Mouse (Mus musculus) brain, embryonic 14.5 days (tissue): ENCODE measurements around the gene Col4a6. TPM values are rescaled to one million over a fixed set of nuclear protein-coding genes. Genes with fewer than 3 reads are reported as not detected.

ENCODE experiments used
- DNase-seq: peaks from one replicate; pipeline ENCODE4 v3.0.0-alpha.2; 2011; ENCODE audit warnings: low read depth
- CTCF ChIP-seq: fragments of 200-500 bp; IDR thresholded peaks from 2 replicates; pipeline ENCODE4 v1.5.1; 2012; ENCODE audit warnings: inconsistent platforms, mild to moderate bottlenecking, moderate library complexity, borderline replicate concordance; ENCODE audit not compliant: insufficient read depth, insufficient read length; ENCODE audit errors: extremely low read depth
- POLR2A ChIP-seq: fragments of 200-500 bp; IDR thresholded peaks from 2 replicates; pipeline ENCODE4 v1.6.1; 2012; ENCODE audit warnings: mild to moderate bottlenecking, inconsistent platforms, borderline replicate concordance; ENCODE audit not compliant: poor library complexity, insufficient read depth, insufficient read length, severe bottlenecking; ENCODE audit errors: extremely low read depth
- polyA plus RNA-seq: library from polyadenylated mRNA; depleted of rRNA; stranded (reverse); fragments of >200 nt; gene quantifications from 2 replicates; pipeline ENCODE4 v1.2.3, GENCODE M21; 2012

Gene Col4a6
- polyA plus RNA-seq, 1 experiment: 4.6 TPM

GRCm38 (mm10) chrX:141384632-141385031 lies 89.2 kb downstream of the Col4a6 start:
- TF ChIP-seq POLR2A (no peak), CTCF (no peak)
- DNase-seq: peak; percentile 38

- TF ChIP-seq CTCF: no peak
- TF ChIP-seq POLR2A: no peak
- peak; percentile 58 for DNase-seq
These were observed 103.6 kb downstream of the Col4a6 start for GRCm38 (mm10) chrX:141370276-141370675.

DNA sequence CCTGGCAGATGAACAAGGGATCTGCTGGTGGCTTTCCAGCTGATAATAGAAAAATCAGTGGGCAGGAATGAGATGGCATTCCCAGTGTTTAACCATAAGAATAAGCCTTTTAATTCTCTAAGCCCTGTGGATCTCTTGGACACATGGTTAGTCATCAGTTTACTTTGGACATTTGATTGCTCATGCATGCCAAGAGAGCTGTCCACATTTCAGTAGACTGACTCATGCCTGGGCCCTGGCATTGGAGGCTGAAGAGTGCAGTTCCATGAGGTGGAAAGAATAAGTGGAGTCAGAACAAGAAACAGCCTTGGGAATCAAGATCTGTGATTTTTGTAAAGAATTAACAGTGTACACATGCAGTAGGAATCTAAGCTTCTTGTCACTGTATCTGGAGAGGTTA lies 110.5 kb downstream of the Col4a6 start:
- DNase-seq: no peak
- TF ChIP-seq CTCF: no peak
- TF ChIP-seq POLR2A: no peak

- peak; percentile 58 for DNase-seq
- no peak for TF ChIP-seq CTCF
- TF ChIP-seq POLR2A: no peak
These were observed 132.5 kb downstream of the Col4a6 start for GRCm38 (mm10) chrX:141341417-141341816.

- TF ChIP-seq CTCF (no peak), POLR2A (no peak)
- no peak for DNase-seq
These were observed 145.8 kb downstream of the Col4a6 start for GRCm38 (mm10) chrX:141328044-141328443.

- peak; percentile 18 for DNase-seq
- TF ChIP-seq CTCF (no peak), POLR2A (no peak)
These were observed 149.7 kb downstream of the Col4a6 start for GRCm38 (mm10) chrX:141324201-141324600.

DNA sequence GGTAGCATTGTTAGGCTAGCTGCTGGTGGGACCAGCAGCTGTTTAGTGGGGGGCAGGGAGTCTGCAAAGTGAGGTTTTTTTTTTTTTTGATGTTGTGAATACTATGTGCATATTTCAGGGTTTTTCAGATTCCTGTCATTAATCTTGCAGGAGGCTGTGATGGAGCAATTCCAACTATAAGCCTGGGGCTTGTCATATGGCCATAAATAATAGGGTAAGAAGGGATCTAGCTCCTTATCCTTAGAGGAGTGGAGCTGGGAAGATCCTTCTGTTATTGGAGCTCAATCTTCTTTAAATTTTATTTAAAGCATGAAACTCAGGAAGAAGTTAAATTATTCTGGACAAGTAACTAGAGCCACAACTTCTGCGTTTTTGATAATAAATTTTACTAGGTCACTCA lies 157.7 kb downstream of the Col4a6 start:
- TF ChIP-seq POLR2A (no peak), CTCF (no peak)
- DNase-seq: no peak

DNA sequence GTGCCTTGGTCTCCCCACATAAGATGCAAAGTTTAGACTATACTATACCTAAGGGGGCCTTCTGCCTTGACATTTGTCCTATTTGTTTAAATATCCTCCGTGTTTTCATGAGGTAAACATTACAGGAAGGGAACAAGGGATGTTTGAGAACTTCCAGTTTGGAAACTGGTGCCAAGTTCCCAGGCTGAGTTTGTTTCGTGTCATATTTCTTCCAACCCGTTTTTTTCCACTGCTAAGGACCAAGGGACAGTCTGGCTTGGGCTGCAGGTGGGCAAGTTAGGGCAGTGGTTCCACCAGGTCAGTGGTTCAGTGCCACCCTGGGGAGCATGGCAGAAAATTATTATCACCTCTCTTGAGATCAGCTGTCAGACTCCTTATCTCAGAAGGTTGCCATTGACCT lies 158.1 kb downstream of the Col4a6 start:
- TF ChIP-seq POLR2A (no peak), CTCF (no peak)
- DNase-seq: no peak

- no peak for DNase-seq
- TF ChIP-seq POLR2A (no peak), CTCF (no peak)
These were observed 181.0 kb downstream of the Col4a6 start for GRCm38 (mm10) chrX:141292702-141293462.

- DNase-seq: no peak
- TF ChIP-seq POLR2A (no peak), CTCF (no peak)
These were observed 197.5 kb downstream of the Col4a6 start for GRCm38 (mm10) chrX:141276397-141276796.

DNA sequence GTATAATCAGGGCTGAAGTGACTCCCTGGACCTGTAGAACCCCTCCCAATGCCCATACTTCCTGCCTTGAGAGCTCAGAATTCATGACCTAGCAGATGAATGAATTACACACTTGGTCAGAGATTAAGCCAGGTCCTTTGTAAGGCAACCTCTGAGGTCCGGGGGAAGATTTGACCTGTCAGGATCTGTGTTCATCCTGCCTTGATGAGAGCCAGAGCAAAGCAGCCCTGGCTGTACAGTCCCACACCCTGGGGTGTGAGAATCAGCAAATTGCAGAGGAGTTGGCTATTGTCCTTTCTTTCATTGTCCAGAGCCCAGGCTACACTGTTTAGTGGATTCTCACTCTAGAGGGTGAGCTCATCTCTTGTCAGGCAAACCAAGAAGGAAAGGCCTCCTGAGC lies 207.9 kb downstream of the Col4a6 start:
- DNase-seq: no peak

DNA sequence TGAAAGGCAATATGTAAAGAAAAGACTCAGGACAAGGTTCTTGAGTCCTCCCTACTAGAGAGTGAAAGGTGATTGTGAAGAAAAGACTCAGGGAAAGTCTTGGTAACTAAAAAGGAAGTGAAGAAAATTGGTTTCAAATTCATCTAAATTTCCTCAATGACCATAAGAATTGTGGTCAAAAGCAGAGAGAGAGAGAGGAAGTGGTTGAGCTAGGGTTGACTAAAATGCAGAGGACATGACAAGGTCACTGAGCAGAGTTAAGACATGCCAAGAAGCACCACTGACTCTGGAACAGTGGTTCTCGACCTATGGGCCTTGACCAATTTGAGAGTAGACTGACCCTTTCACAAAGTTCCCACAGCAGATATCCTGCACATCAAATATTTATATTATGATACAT lies 224.2 kb downstream of the Col4a6 start:
- DNase-seq: no peak
- no peak for TF ChIP-seq POLR2A
- no peak for TF ChIP-seq CTCF

More for the DNA sequence above, 207.9 kb downstream of the Col4a6 start:
- TF ChIP-seq CTCF (no peak), POLR2A (no peak)
